Mouse (Mus musculus) liver, embryonic 15.5 days (tissue): Measurements from ENCODE around the gene Wdr45b. TPM values are rescaled to one million over a fixed set of nuclear protein-coding genes. Genes with fewer than 3 reads are reported as not detected.
A peak's percentile ranks its signal among the peaks of the same experiment; 100 is the strongest.

Experiments
- ATAC-seq: fragments of 200-750 bp; cut with Nextera tagmentation; 2 replicates; pipeline ENCODE4 v1.8.0; 2017; ENCODE audit warnings: moderate number of reproducible peaks, mild to moderate bottlenecking, moderate library complexity; ENCODE audit not compliant: insufficient read depth
- H3K27ac ChIP-seq: fragments of 300-500 bp; sonication (generic); replicated peaks from 2 replicates; pipeline ENCODE4 v1.5.1; 2015; ENCODE audit warnings: mild to moderate bottlenecking, inconsistent platforms
- H3K27me3 ChIP-seq: fragments of 300-500 bp; sonication (generic); 2 replicates; pipeline ENCODE4 v1.6.1; 2015; ENCODE audit warnings: mild to moderate bottlenecking, inconsistent platforms
- H3K36me3 ChIP-seq: fragments of 300-500 bp; sonication (generic); replicated peaks from 2 replicates; pipeline ENCODE4 v1.6.1; 2015; ENCODE audit warnings: moderate library complexity, mild to moderate bottlenecking, inconsistent platforms
- H3K4me1 ChIP-seq: fragments of 300-500 bp; sonication (generic); replicated peaks from 2 replicates; pipeline ENCODE4 v1.6.1; 2015; ENCODE audit warnings: inconsistent platforms
- H3K4me2 ChIP-seq: fragments of 300-500 bp; sonication (generic); 2 replicates; pipeline ENCODE4 v1.6.1; 2015; ENCODE audit warnings: moderate library complexity, mild to moderate bottlenecking, inconsistent platforms
- H3K4me3 ChIP-seq: fragments of 300-500 bp; sonication (generic); replicated peaks from 2 replicates; pipeline ENCODE4 v1.5.1; 2015; ENCODE audit warnings: mild to moderate bottlenecking, inconsistent platforms
- H3K9ac ChIP-seq: fragments of 300-500 bp; sonication (generic); 2 replicates; pipeline ENCODE4 v1.6.1; 2015; ENCODE audit warnings: moderate library complexity, mild to moderate bottlenecking, inconsistent platforms
- H3K9me3 ChIP-seq: fragments of 300-500 bp; sonication (generic); replicated peaks from 2 replicates; pipeline ENCODE4 v1.6.1; 2016; ENCODE audit warnings: inconsistent platforms
- WGBS: fragments of 180-500 bp; shearing (Covaris S2); methylation state at CpG from one replicate; pipeline ENCODE4 v1.1.7; 2015; ENCODE audit warnings: mixed read lengths; ENCODE audit not compliant: insufficient replicate concordance; 5-methylcytosine and 5-hydroxymethylcytosine counted together
- microRNA-seq: library from miRNA; unstranded; fragments of <30 nt; microRNA quantifications from one replicate; pipeline ENCODE4, GENCODE M21; 2016
- polyA plus RNA-seq: library from polyadenylated mRNA; unstranded; fragments of >200 nt; fragmentation: Nextera tagmentation; extraction: Ambion mirVana; gene quantifications from 2 replicates; pipeline ENCODE4 v1.2.1, GENCODE M21; 2015

Gene Wdr45b
- polyA plus RNA-seq, 1 experiment from 2014 or later: 18.5 TPM

DNA sequence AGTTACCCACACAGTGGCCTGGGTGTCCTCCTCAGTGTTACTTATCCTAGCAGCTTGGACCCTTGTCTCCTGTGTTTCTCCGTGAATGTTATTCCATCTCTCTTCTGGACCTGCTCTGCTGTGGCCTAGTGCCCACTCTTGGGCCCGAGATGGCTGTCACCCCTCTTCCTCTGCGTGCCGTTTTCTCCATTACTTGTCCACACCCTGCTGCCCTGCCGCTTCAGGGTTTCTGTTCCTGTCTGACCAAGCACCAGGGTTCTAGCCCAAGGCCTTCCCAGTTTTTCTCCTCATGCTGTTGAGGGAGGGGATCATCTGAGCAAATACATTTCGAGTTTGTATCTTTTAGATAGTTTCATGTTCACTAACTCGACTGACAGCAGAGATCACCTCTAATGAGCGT, 76.7 kb downstream of the Wdr45b start:
- WGBS: 76% methylated on average over 8 of the region's 8 CpGs

More for the DNA sequence above, 76.7 kb downstream of the Wdr45b start:
- 0 out of 2 replicates have a peak overlapping the region, but pooled peaks have one; percentile 14 for H3K27ac ChIP-seq
- H3K9ac ChIP-seq: no peak overlapping the region
- no peaks in the 10 kb centered on the region for H3K27me3 ChIP-seq
- H3K4me3 ChIP-seq: no peak overlapping the region
- H3K36me3 ChIP-seq: peaks cover 14% of the 10 kb centered on the region; the same call in 1 of the 2 replicates
- H3K4me2 ChIP-seq: no peak overlapping the region
- ATAC-seq: no peak
- peaks cover 31% of the 10 kb centered on the region for H3K4me1 ChIP-seq
- no peaks in the 10 kb centered on the region for H3K9me3 ChIP-seq

Small RNAs within 50 kb of the gene (microRNA-seq; reads per million reads assigned to microRNA genes)
- gene Mir7236: 1.0 reads per million

Other genes starting within 250 kb of the Wdr45b start
- gene Tex19.2, start 235.8 kb downstream of the Wdr45b start, polyA plus RNA-seq: 0.06 and 0.07 TPM in 2 replicates
- 0.09 TPM in 1 of 2 replicates, not detected in the other for gene Tex19.1, start 208.3 kb downstream of the Wdr45b start, polyA plus RNA-seq
- 0.05 and 0.13 TPM in 2 replicates for gene Uts2r, start 194.2 kb downstream of the Wdr45b start, polyA plus RNA-seq
- gene Hexdc, start 150.0 kb downstream of the Wdr45b start, polyA plus RNA-seq: 3.0 and 3.7 TPM in 2 replicates
- gene Ogfod3, start 149.7 kb downstream of the Wdr45b start, polyA plus RNA-seq: 14.3 and 16.3 TPM in 2 replicates
- 20.5 and 20.7 TPM in 2 replicates for gene Cybc1, start 125.1 kb downstream of the Wdr45b start, polyA plus RNA-seq
- gene Narf, start 117.2 kb downstream of the Wdr45b start, polyA plus RNA-seq: 117 and 136 TPM in 2 replicates
- gene Foxk2, start 94.5 kb downstream of the Wdr45b start, polyA plus RNA-seq: 2.8 and 3.9 TPM in 2 replicates
- 1.3 and 1.4 TPM in 2 replicates for gene Rab40b, start 33.8 kb upstream of the Wdr45b start, polyA plus RNA-seq
- gene Fn3krp, start 67.0 kb upstream of the Wdr45b start, polyA plus RNA-seq: 27.3 and 28.1 TPM in 2 replicates
- gene Fn3k, start 80.5 kb upstream of the Wdr45b start, polyA plus RNA-seq: 43.7 and 46.6 TPM in 2 replicates
- gene Tbcd, start 97.5 kb upstream of the Wdr45b start, polyA plus RNA-seq: 20.2 and 22.7 TPM in 2 replicates
- 0.82 and 1.1 TPM in 2 replicates for gene Zfp750, start 164.9 kb upstream of the Wdr45b start, polyA plus RNA-seq